Mouse (Mus musculus) stomach, postnatal 0 days (tissue): ENCODE data around the gene Gga3.

Experiments used
- CTCF ChIP-seq: IDR thresholded peaks from 2 replicates; pipeline ENCODE4 v1.5.1; 2016; ENCODE audit warnings: antibody characterized with exemption, low read depth, mild to moderate bottlenecking, moderate library complexity
- EP300 ChIP-seq: optimal IDR thresholded peaks from 2 replicates; pipeline ENCODE3; 2016; ENCODE audit warnings: antibody characterized with exemption

- TF ChIP-seq EP300 (no peak), CTCF (no peak)
Measured at GRCm38 (mm10) chr11:115653194-115653593, 49.3 kb upstream of the Gga3 start.
